Mouse (Mus musculus) CD8-positive naive resting alpha-beta T cell, adult 2 months (primary cell): Measurements from ENCODE around the gene Cobl.

Source experiments
- DNase-seq, 2 experiments: peaks; one replicate each; pipeline ENCODE4 v3.0.0; 2022; ENCODE audit warnings: low read depth in 2 of 2, low spot score in 2 of 2

Gene Cobl

DNA sequence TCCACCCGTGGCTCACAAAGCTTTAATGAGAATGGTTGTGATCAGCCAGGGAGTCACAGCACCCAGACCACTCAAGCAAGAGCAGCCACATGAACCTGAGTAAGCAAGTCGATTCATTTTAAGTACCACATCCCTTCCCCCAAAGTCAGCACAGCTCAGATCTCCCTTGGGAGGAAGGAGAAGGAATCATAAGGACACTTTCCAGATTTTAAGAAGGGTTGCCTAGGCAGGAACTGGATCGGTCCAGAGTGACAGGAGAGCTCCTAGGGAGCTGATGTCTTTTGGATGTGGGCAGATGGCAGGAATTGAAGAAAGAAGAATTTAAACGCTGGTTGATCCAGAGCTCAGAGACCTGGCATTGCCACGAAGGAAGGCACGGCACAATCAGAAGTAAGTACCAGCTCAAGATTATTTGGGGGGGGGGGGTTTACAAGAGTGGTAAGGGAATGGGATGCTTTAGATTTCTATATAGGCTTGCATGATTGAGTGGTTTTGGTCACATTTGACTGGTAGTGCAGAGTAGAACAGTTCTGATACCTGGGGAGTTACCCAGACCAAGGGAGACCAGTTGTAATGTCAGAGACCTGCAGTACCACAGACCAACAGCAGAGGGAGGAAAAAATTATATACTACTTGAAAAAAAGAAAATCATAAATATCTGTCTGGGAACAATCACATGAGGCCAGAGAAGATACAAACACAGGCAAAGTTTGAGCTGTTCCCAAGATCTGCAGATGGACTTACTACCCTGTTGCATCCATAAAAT, 150.3 kb downstream of the Cobl start:
- no peak for DNase-seq

GRCm38 (mm10) chr11:12311419-12311818, 153.3 kb downstream of the Cobl start:
- no peak for DNase-seq

- no peak for DNase-seq
These were observed 155.2 kb downstream of the Cobl start for GRCm38 (mm10) chr11:12309423-12310023.

- DNase-seq = no peak
These were observed 159.9 kb downstream of the Cobl start for GRCm38 (mm10) chr11:12304879-12305278.

DNA sequence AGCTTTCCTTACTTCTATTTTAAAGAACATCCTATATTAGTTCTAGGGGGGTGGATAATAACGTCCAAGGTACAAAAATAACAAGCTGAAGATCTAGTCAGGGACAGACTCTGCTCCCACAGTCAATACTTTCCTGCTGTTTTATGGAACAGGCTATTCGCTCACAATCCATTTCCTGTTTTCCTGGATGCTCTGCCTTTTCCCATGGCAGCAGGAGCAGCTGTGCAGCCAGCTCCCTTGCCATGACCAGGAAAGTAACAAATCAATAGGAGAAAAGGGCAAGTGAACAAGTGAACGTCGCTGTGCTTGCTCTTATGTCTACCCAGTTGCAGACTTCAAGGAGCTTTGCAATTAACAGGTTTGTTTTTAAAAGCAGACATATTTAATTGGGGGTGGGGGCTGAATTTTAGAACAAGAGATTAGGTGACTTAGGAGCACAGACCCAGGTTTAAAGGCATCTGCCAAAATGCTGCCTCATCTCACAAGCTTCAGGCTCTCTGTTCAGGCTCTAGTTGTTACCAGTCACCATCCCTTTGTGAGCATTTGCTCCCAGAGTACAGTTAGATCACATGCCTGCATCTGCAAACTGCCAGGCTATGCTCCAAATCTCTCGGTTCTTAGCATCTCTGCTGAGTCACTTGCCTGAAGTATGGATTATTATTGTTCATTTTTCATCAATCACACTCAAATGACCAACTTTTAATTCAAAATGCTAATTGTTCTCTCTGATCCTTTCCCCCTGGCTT, 164.9 kb downstream of the Cobl start:
- no peak for DNase-seq

DNA sequence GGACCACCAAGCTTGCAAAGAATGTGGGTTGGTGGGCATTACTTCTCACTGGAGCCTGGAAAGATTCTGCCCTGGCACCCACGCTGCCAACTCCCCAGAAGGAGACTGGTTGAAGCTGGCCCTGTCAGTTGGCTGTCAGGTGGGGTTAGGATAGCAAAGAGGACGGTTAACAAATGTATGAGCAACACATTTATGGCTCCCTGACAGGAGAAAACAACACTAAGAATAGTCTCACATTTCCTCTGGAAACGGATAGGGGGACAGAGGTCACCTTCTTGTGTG, 173.2 kb downstream of the Cobl start:
- no peak for DNase-seq

DNA sequence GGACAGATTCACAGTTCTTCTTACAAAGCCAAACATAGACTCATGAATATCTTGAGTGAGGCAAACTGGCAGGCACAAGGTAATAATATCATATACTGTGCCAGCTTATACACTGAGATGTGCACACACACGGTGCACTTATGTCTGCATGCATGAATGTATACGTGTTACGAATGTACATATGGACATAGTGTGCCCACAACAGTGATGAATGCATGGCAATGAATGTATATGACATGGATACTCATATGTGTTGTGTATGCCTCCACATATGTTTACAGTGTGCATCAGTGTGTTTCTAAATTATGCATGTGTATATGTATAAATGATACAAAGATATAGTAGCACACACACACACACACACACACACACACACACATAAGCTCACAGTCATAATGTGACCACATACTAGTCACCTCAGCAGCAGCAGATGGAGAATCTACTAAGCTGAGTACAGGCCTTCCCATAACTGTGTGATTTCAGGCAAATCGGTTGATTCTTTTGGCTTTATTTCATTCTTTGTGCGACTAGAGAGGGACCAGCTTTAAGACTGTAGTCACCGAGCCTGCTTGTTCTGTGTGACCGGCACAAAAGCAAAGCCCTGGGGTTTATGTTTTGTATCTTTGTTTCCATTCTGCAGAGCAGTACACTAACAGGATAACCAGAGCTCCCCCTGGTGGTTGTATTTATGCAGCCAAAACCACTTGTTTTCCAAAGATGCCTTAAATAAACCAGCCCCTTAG, 173.7 kb downstream of the Cobl start:
- peak; percentile 1 to 12 for DNase-seq

DNA sequence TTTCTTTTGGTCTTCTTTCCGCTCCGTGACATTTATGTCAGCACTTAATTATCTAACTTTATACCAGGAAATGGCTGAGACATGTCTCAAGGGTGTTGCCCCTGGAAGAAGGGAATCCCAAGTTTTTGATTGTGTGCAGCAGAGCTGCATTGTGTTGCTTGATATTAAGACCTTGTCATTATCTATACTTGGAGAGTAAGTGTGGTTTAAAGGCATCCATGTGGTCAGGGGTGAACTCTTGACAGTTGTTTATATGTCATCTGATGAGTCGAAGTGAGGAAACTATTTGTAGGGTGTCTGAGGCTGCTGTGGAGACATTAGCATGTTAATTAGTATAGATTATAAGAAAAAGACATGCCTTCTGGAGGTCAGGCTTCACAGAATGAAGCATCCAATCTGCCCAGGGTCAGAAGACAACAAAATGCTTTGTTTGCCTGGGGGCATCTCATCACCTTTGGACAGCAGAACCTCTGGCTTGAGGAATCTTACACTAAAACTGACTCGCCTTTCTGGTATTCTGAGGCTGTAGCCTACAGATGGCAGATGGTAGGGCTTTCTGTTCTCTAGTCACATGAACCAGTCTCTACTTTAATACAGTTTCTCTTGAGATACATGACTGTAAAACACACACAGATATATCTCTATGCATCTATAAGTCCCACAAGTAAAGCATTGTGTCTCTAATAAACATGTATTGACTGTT, 179.3 kb downstream of the Cobl start:
- DNase-seq = no peak

GRCm38 (mm10) chr11:12280711-12281110, 184.0 kb downstream of the Cobl start:
- DNase-seq = no peak

DNA sequence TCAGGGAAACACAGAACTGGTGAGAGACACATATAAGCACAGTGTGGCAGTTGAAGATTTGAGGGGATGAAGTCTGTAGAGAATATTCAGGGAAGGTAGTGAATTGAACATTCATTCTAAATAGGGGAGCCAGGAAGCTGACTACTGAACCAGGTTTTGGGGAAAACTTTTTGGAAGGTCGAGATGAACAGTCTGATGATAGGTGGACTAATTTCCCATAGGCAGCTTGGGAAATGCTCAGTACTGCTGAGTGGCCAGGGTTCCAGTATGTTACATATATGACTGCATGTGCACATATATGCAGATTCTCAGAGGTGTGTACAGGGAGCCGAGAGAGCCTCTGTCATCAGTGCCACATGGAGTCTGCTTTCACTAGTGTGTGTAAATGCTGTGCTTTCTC, 190.5 kb downstream of the Cobl start:
- DNase-seq = no peak

DNA sequence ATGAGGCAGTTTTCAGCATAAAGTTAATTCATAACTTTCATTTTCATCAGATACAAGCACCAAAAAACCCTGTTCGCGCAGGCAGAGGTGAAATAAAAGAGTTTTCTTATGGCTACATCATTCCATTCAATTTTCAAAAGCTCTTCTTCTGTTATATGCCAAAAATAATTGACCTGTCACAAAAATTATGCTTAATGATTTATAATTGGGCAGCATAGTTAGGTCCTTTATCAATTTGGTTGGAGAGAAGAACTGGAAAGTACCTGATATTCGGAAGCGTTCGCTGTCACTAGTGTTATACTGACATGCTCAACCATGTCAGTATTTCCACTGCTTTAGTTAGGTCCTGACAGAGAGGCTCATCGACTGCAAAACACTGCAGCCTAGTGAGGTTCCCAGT, 191.0 kb downstream of the Cobl start:
- DNase-seq = no peak

- no peak for DNase-seq
These were observed 206.3 kb downstream of the Cobl start for GRCm38 (mm10) chr11:12258411-12258810.

GRCm38 (mm10) chr11:12257324-12258118, 207.2 kb downstream of the Cobl start:
- no peak for DNase-seq

DNA sequence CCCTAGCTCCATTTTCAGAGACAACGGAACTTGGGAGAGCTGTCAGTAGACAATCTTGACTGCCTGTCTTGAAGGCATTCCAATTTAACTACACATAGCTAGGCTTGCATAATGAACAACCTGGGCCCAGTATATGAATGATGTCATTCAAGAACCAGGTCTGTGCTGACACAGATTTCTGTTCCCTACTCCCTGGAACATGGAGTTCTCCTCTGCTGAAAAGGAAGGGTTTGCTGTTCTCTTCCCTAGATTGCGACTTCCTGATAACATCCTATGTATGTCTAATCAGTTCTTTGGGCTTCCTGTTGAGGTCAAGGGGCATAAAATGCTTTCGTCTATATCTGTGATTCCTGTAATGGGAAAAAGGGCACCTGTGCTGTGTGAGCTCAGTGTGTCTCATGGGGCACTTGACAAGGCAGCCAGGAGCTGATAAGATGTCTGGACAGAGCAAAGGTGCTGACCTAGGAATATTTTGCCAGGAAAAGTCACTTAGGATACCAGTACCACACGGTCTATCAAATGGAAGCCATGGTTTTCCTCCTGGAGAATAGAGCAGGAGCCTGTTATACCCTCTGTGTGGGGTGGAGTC, 219.3 kb downstream of the Cobl start:
- no peak for DNase-seq

DNA sequence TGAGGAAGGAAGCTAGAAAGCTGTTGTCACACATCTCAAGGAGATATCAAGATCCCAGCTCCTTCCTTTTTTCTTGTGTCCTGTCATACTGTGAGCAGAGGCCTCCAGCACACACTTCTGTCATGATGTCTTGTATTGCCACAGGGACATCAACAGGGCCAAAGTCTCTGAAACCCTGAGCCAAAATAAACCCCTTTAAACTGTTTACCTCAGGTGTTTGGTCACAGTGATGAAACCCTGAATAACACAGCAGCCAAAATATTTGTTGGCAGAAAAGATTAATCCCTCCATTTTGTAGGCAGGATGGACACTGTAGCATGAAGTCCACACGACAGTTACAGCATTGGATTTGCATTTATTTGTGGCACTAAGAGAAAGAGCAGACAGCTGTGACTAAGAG, 228.4 kb downstream of the Cobl start:
- no peak for DNase-seq

DNA sequence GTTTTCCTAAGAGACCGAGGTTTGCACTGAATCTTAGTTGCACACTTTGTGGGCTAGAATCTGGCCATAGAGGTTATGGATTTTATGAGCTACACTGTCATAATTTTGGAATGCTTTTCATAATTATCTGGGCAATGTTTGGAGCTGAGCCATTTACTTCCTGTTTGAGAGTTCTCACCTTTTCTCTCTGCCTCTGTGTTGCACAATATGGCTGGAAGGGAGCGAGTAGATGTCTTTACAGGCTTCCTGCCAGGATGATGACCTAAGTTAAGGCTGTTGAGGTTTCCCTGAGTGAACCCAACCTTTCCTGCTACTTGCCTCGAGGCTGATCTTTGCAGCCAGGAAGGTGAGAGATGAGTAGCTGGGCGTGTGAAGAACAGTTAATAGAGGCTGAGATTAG, 229.9 kb downstream of the Cobl start:
- DNase-seq = no peak

GRCm38 (mm10) chr11:12234126-12234525, 230.6 kb downstream of the Cobl start:
- no peak for DNase-seq

DNA sequence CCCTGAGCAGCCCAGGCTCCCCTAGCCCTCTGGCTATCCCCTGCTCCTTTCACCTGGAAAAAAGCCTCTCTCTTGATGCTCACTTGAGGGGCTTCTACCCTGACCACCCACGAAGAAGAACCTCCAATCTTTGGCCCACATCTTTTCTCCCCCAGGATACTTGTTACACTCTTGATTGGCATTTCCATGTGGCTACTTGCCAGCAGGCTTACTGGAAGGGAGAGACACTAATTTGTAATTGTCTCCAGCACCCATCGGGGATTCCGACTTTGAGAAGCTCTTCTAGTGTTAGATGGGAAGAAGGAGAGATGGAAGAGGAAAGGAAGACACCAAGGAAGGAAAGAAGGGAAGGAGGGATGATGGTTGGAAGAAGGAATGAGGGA, 232.0 kb downstream of the Cobl start:
- no peak for DNase-seq

DNA sequence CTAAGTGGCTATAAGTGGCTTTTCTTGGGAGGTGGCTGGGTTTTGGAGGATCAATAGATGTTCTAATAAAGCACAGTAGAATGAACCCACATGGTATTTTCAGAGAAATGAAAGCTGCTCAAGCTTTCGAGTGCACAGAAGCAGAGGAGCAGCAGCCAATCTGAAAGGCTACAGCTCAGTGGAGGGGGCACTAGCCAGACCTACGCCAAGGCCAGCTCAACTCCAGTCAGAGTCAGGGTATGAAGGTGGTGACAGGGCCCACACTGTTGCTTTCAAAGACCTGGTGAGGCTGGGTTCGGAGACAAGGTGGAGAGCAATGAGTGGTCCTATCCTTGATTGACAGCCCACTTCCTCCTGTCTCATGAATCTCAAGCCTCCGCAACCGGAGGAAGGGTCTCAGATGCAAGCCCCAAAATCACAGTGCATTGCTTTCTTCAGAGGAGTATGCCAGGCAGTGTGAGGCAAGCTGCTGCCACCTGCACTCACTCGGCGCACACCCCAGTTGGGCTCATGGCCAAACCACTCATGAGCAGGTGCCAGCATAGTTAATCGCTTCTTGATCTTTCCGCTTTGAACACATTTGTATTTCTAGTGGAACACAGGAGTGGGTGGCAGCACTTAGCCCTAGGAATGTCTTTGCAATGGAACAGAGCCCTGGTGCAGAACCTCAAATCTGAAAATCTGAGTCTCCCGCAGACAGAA, 232.6 kb downstream of the Cobl start:
- DNase-seq = no peak
